Mouse (Mus musculus): ENCODE measurements around the gene Nedd8. TPM values are rescaled to one million over a fixed set of nuclear protein-coding genes. Genes with fewer than 3 reads are reported as not detected.

Gene Nedd8
- total RNA-seq, 2 experiments from 2014 or later = 316 to 337 TPM

GRCm38 (mm10) chr14:55672741-55673060 lies 777 bp upstream of the Nedd8 start:
- DNase-seq (ENCODE audit: low spot score in 2 of 2) = no peak

GRCm38 (mm10) chr14:55671486-55671832 lies 465 bp downstream of the Nedd8 start:
- DNase-seq (ENCODE audit: low spot score in 2 of 2) = no peak

- DNase-seq (ENCODE audit: low spot score in 2 of 2) = no peak
Observed at GRCm38 (mm10) chr14:55660636-55661035, 11.3 kb downstream of the Nedd8 start.

- peak; percentile 60 to 64 for DNase-seq (ENCODE audit: low spot score in 2 of 2)
Observed at GRCm38 (mm10) chr14:55659960-55660573, 11.9 kb downstream of the Nedd8 start, which contains the start of gene Mdp1. Gene Mdp1, minus strand, starts transcription at chr14:55660508.

- DNase-seq (ENCODE audit: low spot score in 2 of 2) = no peak
Observed at GRCm38 (mm10) chr14:55658011-55658410, 13.9 kb downstream of the Nedd8 start.

- no peak for DNase-seq (ENCODE audit: low spot score in 2 of 2)
Observed at GRCm38 (mm10) chr14:55656935-55657334, 15.0 kb downstream of the Nedd8 start.

GRCm38 (mm10) chr14:55651528-55651927 lies 20.4 kb downstream of the Nedd8 start:
- no peak for DNase-seq (ENCODE audit: low spot score in 2 of 2)

GRCm38 (mm10) chr14:55649884-55650283 lies 22.0 kb downstream of the Nedd8 start, which contains the start of gene Tssk4:
Gene Tssk4, plus strand, starts transcription at chr14:55650184.
- no peak for DNase-seq (ENCODE audit: low spot score in 2 of 2)

- no peak for DNase-seq (ENCODE audit: low spot score in 2 of 2)
Observed at GRCm38 (mm10) chr14:55644261-55644888, 27.5 kb downstream of the Nedd8 start.

- DNase-seq (ENCODE audit: low spot score in 2 of 2) = peak; percentile 73 to 83
Observed at GRCm38 (mm10) chr14:55643060-55643907, 28.6 kb downstream of the Nedd8 start, which contains the start of gene Tm9sf1. Gene Tm9sf1, minus strand, starts transcription at chr14:55643806.

- no peak for DNase-seq (ENCODE audit: low spot score in 2 of 2)
Observed at GRCm38 (mm10) chr14:55642679-55643059, 29.3 kb downstream of the Nedd8 start.

GRCm38 (mm10) chr14:55641291-55641690 lies 30.6 kb downstream of the Nedd8 start:
- DNase-seq (ENCODE audit: low spot score in 2 of 2) = no peak

- no peak for DNase-seq (ENCODE audit: low spot score in 2 of 2)
Observed at GRCm38 (mm10) chr14:55640816-55641215, 31.1 kb downstream of the Nedd8 start.

GRCm38 (mm10) chr14:55637795-55638194 lies 34.1 kb downstream of the Nedd8 start, which contains the start of gene Gm49378:
Gene Gm49378, minus strand, starts transcription at chr14:55637895.
- no peak for DNase-seq (ENCODE audit: low spot score in 2 of 2)

GRCm38 (mm10) chr14:55635523-55636007 lies 36.4 kb downstream of the Nedd8 start, which contains the start of gene Ipo4:
Gene Ipo4, minus strand, starts transcription at chr14:55635957.
- peak; percentile 62 to 80 for DNase-seq (ENCODE audit: low spot score in 2 of 2)

- DNase-seq (ENCODE audit: low spot score in 2 of 2) = peak in 1 of 2 experiments; percentile 18
Observed at GRCm38 (mm10) chr14:55634874-55635522, 36.9 kb downstream of the Nedd8 start.

- DNase-seq (ENCODE audit: low spot score in 2 of 2) = no peak
Observed at GRCm38 (mm10) chr14:55629312-55629711, 42.6 kb downstream of the Nedd8 start.

GRCm38 (mm10) chr14:55628077-55628827 lies 43.7 kb downstream of the Nedd8 start:
- DNase-seq (ENCODE audit: low spot score in 2 of 2) = no peak

GRCm38 (mm10) chr14:55618486-55619195 lies 53.3 kb downstream of the Nedd8 start:
- DNase-seq (ENCODE audit: low spot score in 2 of 2) = no peak

- DNase-seq (ENCODE audit: low spot score in 2 of 2) = no peak
Observed at GRCm38 (mm10) chr14:55617822-55618221, 54.1 kb downstream of the Nedd8 start, which contains the start of gene Rec8. Gene Rec8, plus strand, starts transcription at chr14:55618037.
